18 mouse cellular contexts compared by ENCODE assay signal in genomic region chr6:95518406-95518805, GRCm38 (mm10).
A peak's percentile ranks its signal among the peaks of the same experiment; 100 is the strongest.
DNase-seq lines count a peak whose midpoint lies in the region; ATAC-seq and TF ChIP-seq lines count a peak whose summit lies in the region.
"Had no signal": no experiment of that assay in that cellular context is flagged by ENCODE, and none has a peak within 500 bp of the region (broad histone marks: within the 10 kb centered on the region; RNA-seq: fewer than 3 reads in every experiment).

No protein-coding gene starts in this region.

- H3K9ac ChIP-seq in hindbrain, embryonic 14.5 days = no peak overlapping the region
- no peak overlapping the region for H3K9ac ChIP-seq in stomach, postnatal 0 days (ENCODE audit: low read length)
- H3K9ac ChIP-seq: limb, embryonic 13.5 days had no signal

- H3K36me3 ChIP-seq in hindbrain, embryonic 14.5 days (replicated peaks; ENCODE audit: control insufficient read depth, insufficient read depth) = no peaks in the 10 kb centered on the region
- H3K36me3 ChIP-seq in hindbrain, embryonic 10.5 days = no peaks in the 10 kb centered on the region
- no peaks in the 10 kb centered on the region; the same call in 1 of the 2 replicates for H3K36me3 ChIP-seq in stomach, postnatal 0 days (ENCODE audit: control insufficient read depth, insufficient read depth, low read length)
- H3K36me3 ChIP-seq: limb, embryonic 13.5 days; midbrain, embryonic 10.5 days had no signal

- no peak overlapping the region for H3K4me3 ChIP-seq in hindbrain, embryonic 14.5 days (replicated peaks; ENCODE audit: low read length)
- H3K4me3 ChIP-seq in hindbrain, embryonic 10.5 days = no peak overlapping the region
- no peak overlapping the region for H3K4me3 ChIP-seq in stomach, postnatal 0 days (ENCODE audit: low read depth, low read length)
- H3K4me3 ChIP-seq: erythroblast, embryonic 14.5 days; limb, embryonic 13.5 days; midbrain, embryonic 10.5 days had no signal

- TF ChIP-seq CTCF in stomach, postnatal 0 days (IDR thresholded peaks at IDR 0.05; ENCODE audit: low read depth) = peak; percentile 68

- H3K4me1 ChIP-seq in hindbrain, embryonic 14.5 days (replicated peaks; ENCODE audit: control insufficient read depth, insufficient read depth, low read length) = no peaks in the 10 kb centered on the region
- peaks cover 4% of the 10 kb centered on the region; the same call in 1 of the 2 replicates for H3K4me1 ChIP-seq in hindbrain, embryonic 10.5 days (replicated peaks)
- no peaks in the 10 kb centered on the region for H3K4me1 ChIP-seq in stomach, postnatal 0 days (replicated peaks; ENCODE audit: control insufficient read depth, insufficient read depth)
- H3K4me1 ChIP-seq: limb, embryonic 13.5 days; midbrain, embryonic 10.5 days had no signal

- ATAC-seq in hindbrain, embryonic 14.5 days (ENCODE audit: low FRiP score) = no peak
- ATAC-seq in stomach, postnatal 0 days (ENCODE audit: low FRiP score, low TSS enrichment) = no peak

- TF ChIP-seq EP300 in stomach, postnatal 0 days (optimal IDR thresholded peaks at IDR 0.05) = no peak

- 86% methylated on average over 2 of the region's 2 CpGs for WGBS in hindbrain, embryonic 14.5 days
- 91% methylated on average over 2 of the region's 2 CpGs for WGBS in hindbrain, embryonic 10.5 days
- 67% methylated on average over 2 of the region's 2 CpGs for WGBS in stomach, postnatal 0 days

- H3K27me3 ChIP-seq in hindbrain, embryonic 14.5 days (ENCODE audit: control insufficient read depth, insufficient read depth, low read length) = no peaks in the 10 kb centered on the region
- no peaks in the 10 kb centered on the region for H3K27me3 ChIP-seq in hindbrain, embryonic 10.5 days (ENCODE audit: insufficient read depth, poor library complexity, severe bottlenecking)
- no peaks in the 10 kb centered on the region for H3K27me3 ChIP-seq in stomach, postnatal 0 days (ENCODE audit: control insufficient read depth, insufficient read depth, low read length)
- H3K27me3 ChIP-seq: limb, embryonic 13.5 days had no signal

- H3K4me2 ChIP-seq in hindbrain, embryonic 14.5 days (replicated peaks) = no peak overlapping the region
- H3K4me2 ChIP-seq in stomach, postnatal 0 days (replicated peaks; ENCODE audit: low read depth) = no peak overlapping the region
- H3K4me2 ChIP-seq: limb, embryonic 13.5 days had no signal

- H3K27ac ChIP-seq in hindbrain, embryonic 14.5 days = no peak overlapping the region
- no peak overlapping the region for H3K27ac ChIP-seq in hindbrain, embryonic 10.5 days
- H3K27ac ChIP-seq in stomach, postnatal 0 days (replicated peaks) = no peak overlapping the region
- H3K27ac ChIP-seq: limb, embryonic 13.5 days; midbrain, embryonic 10.5 days had no signal

- peak; percentile 15 to 23 for DNase-seq in cerebellum, postnatal 10 days
- no peak for DNase-seq in cerebellum, adult 9-10 months
- DNase-seq in hindbrain, embryonic 14.5 days (ENCODE audit: low spot score) = peak; percentile 43
- no peak for DNase-seq in hindbrain, embryonic 10.5 days (ENCODE audit: low spot score)
- DNase-seq in lung, postnatal 10 days = peak; percentile 18
- DNase-seq in lung, postnatal 14 days = no peak
- DNase-seq in stomach, postnatal 0 days (ENCODE audit: low spot score) = no peak
- DNase-seq in adrenal gland, adult 2 months = no peak
- DNase-seq: B cell, adult 2 months; cerebellum, adult 18-20 months; embryo, embryonic 11 days; heart, postnatal 10 days; kidney, postnatal 36 days; lung, adult 2 months; thymus, postnatal 14 days had no signal

- H3K9me3 ChIP-seq in hindbrain, embryonic 14.5 days (ENCODE audit: control insufficient read depth, low read length) = no peaks in the 10 kb centered on the region
- no peaks in the 10 kb centered on the region for H3K9me3 ChIP-seq in hindbrain, embryonic 10.5 days
- H3K9me3 ChIP-seq in stomach, postnatal 0 days (ENCODE audit: control insufficient read depth, low read length) = no peaks in the 10 kb centered on the region
- H3K9me3 ChIP-seq: limb, embryonic 13.5 days; midbrain, embryonic 10.5 days had no signal

Comparison
In these comparisons a context has a peak if more than half of its experiments do, and no peak if none do; other contexts are left out.
1. DNase-seq: peak in cerebellum, postnatal 10 days (2 of 2), hindbrain, embryonic 14.5 days (single experiment) and lung, postnatal 10 days (single experiment); none in cerebellum, adult 9-10 months (single experiment), hindbrain, embryonic 10.5 days (single experiment), lung, postnatal 14 days (single experiment), stomach, postnatal 0 days (single experiment) and adrenal gland, adult 2 months (single experiment).